Mouse (Mus musculus) intestine, embryonic 14.5 days (tissue): Measurements from ENCODE around the gene Bicra. TPM values are rescaled to one million over a fixed set of nuclear protein-coding genes. Genes with fewer than 3 reads are reported as not detected.

Experiments used
- ATAC-seq: fragments of 200-750 bp; cut with Nextera tagmentation; replicated peaks from 2 replicates; pipeline ENCODE4 v1.8.0; 2017; ENCODE audit warnings: low read depth, moderate number of reproducible peaks, moderate TSS enrichment, moderate library complexity; ENCODE audit not compliant: low FRiP score, low TSS enrichment
- DNase-seq: peaks from one replicate; pipeline ENCODE4 v3.0.0-alpha.2; 2018; ENCODE audit warnings: low spot score
- H3K27ac ChIP-seq: fragments of 300-500 bp; sonication (generic); 2 replicates; pipeline ENCODE4 v1.5.1; 2014; ENCODE audit warnings: low read depth, mild to moderate bottlenecking, control low read depth
- H3K27me3 ChIP-seq: fragments of 300-500 bp; sonication (generic); replicated peaks from 2 replicates; pipeline ENCODE4 v1.6.1; 2014; ENCODE audit warnings: low read length, control low read depth; ENCODE audit not compliant: control insufficient read depth, insufficient read depth
- H3K36me3 ChIP-seq: fragments of 300-500 bp; sonication (generic); 2 replicates; pipeline ENCODE4 v1.6.1; 2014; ENCODE audit warnings: low read length, control low read depth; ENCODE audit not compliant: control insufficient read depth, insufficient read depth
- H3K4me1 ChIP-seq: fragments of 300-500 bp; sonication (generic); replicated peaks from 2 replicates; pipeline ENCODE4 v1.6.1; 2014; ENCODE audit warnings: low read length, control low read depth, mixed read lengths; ENCODE audit not compliant: control insufficient read depth, insufficient read depth
- H3K4me2 ChIP-seq: fragments of 300-500 bp; sonication (generic); 2 replicates; pipeline ENCODE4 v1.6.1; 2014; ENCODE audit warnings: low read length
- H3K4me3 ChIP-seq: fragments of 300-500 bp; sonication (generic); 2 replicates; pipeline ENCODE4 v1.5.1; 2014; ENCODE audit warnings: low read depth, low read length, control low read depth, mixed read lengths
- H3K9ac ChIP-seq: fragments of 300-500 bp; sonication (generic); 2 replicates; pipeline ENCODE4 v1.6.1; 2014; ENCODE audit warnings: mild to moderate bottlenecking, low read length
- H3K9me3 ChIP-seq: fragments of 300-500 bp; sonication (generic); 2 replicates; pipeline ENCODE4 v1.6.1; 2016; ENCODE audit warnings: low read length, control low read depth; ENCODE audit not compliant: control insufficient read depth
- WGBS: fragments of 180-500 bp; shearing (Covaris S2); extraction: QIAGEN DNeasy Blood & Tissue Kit; methylation state at CpG from one replicate; pipeline ENCODE4 v1.1.7; 2014; 5-methylcytosine and 5-hydroxymethylcytosine counted together
- polyA plus RNA-seq: library from polyadenylated mRNA; unstranded; fragments of >200 nt; fragmentation: Nextera tagmentation; extraction: Ambion mirVana; gene quantifications from 2 replicates; pipeline ENCODE4 v1.2.1, GENCODE M21; 2014

Gene Bicra
- polyA plus RNA-seq, 1 experiment from 2014 or later = 7.4 TPM

DNA sequence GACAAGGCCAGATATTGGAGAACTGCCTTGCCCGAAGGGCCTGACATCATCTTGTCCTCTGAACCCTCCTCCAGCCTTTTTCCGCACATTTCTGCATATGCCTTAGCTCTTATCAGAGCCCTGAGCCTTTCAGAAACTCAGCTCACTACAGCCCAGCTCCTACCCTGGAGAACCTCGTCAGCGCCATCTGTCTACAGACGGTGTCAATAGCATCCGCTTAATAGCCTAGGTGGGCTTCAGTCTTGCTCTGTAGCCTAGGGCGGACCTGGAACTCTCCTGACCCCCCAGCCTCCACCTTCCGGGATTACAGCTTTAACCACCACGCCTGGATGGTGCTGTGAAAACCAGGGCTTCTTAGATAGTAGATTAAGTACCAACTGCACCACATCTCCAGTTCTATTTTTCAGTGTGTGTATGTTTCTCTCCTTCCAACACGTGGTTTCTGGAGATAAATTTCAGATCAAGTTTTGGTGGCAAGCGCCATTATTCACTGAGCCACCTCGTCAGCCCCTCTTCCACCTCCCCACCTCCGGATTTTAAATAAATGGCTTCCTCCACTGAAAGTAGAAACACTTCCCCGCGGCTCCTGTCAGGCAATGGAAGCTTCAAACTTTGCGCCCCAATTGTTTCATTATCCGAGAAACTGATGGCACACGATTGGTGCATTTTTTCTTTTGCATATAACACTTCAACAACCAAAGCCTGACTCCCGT is 4.3 kb upstream of the Bicra start:
- Histone ChIP-seq H3K4me2 (peak overlapping the region; percentile 90), H3K27ac (peak overlapping the region; percentile 84), H3K4me1 (peaks cover 20% of the 10 kb centered on the region; the same call in 1 of the 2 replicates), H3K9me3 (no peaks in the 10 kb centered on the region), H3K9ac (peak overlapping the region; percentile 61), H3K4me3 (peak overlapping the region; percentile 66), H3K27me3 (no peaks in the 10 kb centered on the region), H3K36me3 (no peaks in the 10 kb centered on the region)
- ATAC-seq (peak; percentile 10; the same call in 1 of the 2 replicates), DNase-seq (peak; percentile 89)
- 7% methylated on average over 19 of the region's 19 CpGs for WGBS

DNA sequence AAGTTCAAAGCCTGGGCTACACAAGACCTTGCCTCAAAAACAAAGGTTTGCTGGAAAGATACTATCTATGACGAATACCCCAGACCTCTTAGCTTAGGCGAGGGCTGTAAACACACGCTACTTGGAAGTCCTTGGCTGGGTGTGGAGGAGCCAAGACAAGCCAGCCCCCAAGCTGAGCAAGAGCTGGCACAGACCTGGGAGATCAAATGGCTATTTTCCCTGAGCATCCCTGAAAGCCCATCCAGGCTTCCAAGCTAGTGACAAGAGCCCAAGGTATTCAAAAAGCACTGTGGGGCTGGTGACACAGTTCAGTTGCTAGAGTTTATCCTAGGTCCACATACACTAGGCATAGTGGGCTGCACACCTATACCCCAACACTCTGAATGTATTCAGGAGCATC is 2.9 kb upstream of the Bicra start:
- no peaks in the 10 kb centered on the region for H3K9me3 ChIP-seq
- DNase-seq (no peak), ATAC-seq (no peak)
- WGBS = 86% methylated on average over 3 of the region's 3 CpGs
- H3K27me3 ChIP-seq = no peaks in the 10 kb centered on the region
- H3K4me3 ChIP-seq = no peak overlapping the region
- no peaks in the 10 kb centered on the region for H3K36me3 ChIP-seq
- H3K4me2 ChIP-seq = no peak overlapping the region
- no peak overlapping the region for H3K9ac ChIP-seq
- peaks cover 26% of the 10 kb centered on the region for H3K4me1 ChIP-seq
- no peak overlapping the region for H3K27ac ChIP-seq

DNA sequence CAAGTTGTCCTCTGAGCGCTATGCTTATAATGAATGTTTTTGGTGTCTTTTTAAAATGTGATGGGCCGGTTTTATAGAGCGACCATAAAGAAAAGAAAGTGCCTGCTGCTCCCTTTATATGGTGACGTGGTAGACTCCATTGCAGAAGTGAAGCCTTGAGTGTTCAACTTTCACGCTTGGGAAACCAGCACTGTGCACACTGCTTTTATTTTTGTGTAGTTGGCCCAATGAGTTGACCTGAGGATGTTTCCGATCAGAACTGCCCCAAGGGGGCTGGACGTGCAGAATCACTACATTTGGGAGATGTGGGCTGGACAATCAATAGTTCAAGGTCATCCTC is 1.8 kb upstream of the Bicra start:
- H3K9me3 ChIP-seq = no peaks in the 10 kb centered on the region
- no peaks in the 10 kb centered on the region for H3K36me3 ChIP-seq
- H3K27me3 ChIP-seq = no peaks in the 10 kb centered on the region
- peak overlapping the region; percentile 95 for H3K4me3 ChIP-seq
- ATAC-seq (no peak), DNase-seq (no peak)
- peak overlapping the region; percentile 89 for H3K4me2 ChIP-seq
- WGBS = 74% methylated on average over 7 of the region's 7 CpGs
- peak overlapping the region; percentile 71; the same call in 1 of the 2 replicates for H3K9ac ChIP-seq
- peaks cover 30% of the 10 kb centered on the region for H3K4me1 ChIP-seq
- H3K27ac ChIP-seq = no peak overlapping the region

DNA sequence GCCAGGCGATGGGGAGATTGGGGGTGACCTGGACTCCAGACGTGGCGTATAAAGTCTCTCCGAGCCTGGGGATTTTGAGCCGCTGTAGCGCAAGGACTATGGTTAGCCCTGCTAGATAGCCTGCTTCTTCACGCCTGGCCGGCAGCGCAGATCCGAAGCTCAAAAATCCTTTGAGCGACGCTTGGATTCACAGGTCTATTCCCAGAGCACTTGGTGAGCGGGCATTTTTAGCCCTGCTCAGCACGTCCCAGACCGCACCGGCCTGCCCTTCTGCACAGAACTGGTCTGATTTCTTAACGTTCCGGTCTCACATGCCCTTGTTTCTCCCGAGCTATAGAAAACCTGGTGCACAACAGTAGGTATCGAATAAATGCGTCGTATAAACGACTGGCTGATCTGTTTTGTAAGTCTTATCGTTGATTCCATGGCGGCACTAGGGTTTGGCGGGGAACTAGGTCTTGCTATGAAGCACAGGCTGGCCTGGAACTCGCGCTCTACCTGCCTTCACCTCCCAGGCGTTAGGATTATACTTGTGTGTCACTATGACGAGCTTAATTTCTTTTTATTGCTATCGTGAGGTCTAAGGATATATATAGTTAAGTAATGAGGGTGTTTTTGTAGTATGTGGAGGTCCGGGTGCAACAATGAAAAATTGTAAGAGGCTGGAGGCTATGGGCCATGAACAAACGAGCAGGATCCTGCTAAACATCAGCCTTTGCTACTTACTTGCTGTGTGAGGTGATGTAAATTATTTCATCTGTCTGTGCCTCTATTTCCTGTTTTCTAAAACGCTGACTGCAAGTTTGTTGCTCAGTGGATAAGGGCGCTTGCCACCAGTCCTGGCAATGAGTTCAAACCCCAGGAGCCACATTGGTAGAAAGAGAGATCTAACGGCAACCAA is 1.2 kb upstream of the Bicra start:
- peak overlapping the region; percentile 71 for H3K9ac ChIP-seq
- DNase-seq (no peak), ATAC-seq (peak; percentile 2; the same call in 1 of the 2 replicates)
- H3K4me1 ChIP-seq = peaks cover 36% of the 10 kb centered on the region
- H3K4me3 ChIP-seq = peak overlapping the region; percentile 95
- H3K36me3 ChIP-seq = no peaks in the 10 kb centered on the region
- H3K9me3 ChIP-seq = no peaks in the 10 kb centered on the region
- peak overlapping the region; percentile 98 for H3K27ac ChIP-seq
- H3K27me3 ChIP-seq = no peaks in the 10 kb centered on the region
- H3K4me2 ChIP-seq = peak overlapping the region; percentile 89
- 7% methylated on average over 36 of the region's 36 CpGs for WGBS

DNA sequence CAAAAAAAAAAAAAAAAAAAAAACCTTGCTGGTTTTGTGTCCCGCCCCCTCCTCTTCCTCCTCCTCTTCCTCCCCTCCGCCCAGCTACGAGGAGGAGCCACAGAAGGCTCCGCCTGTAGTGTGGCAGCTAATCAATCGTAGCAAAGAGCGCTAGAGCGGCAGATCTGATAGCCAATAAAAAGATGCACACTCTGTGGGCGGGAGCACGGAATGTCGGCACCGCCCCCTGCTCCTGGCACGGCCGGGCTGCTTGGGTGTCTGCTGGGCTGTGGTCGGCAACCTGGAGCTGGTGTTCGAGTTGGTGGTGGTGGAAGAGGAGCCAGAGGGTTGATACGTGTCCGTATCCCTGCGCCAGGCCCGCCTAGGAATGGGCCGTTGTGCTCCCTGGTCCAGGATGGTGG is 443 bp upstream of the Bicra start:
- ATAC-seq = peak; percentile 81
- H3K27ac ChIP-seq = peak overlapping the region; percentile 98
- peak; percentile 99 for DNase-seq
- H3K9ac ChIP-seq = peak overlapping the region; percentile 99
- H3K4me1 ChIP-seq = peaks cover 33% of the 10 kb centered on the region
- WGBS = 1% methylated on average over 19 of the region's 20 CpGs
- H3K27me3 ChIP-seq = no peaks in the 10 kb centered on the region
- peak overlapping the region; percentile 95 for H3K4me3 ChIP-seq
- no peaks in the 10 kb centered on the region for H3K9me3 ChIP-seq
- peak overlapping the region; percentile 89 for H3K4me2 ChIP-seq
- H3K36me3 ChIP-seq = peaks cover 3% of the 10 kb centered on the region; the same call in 1 of the 2 replicates

DNA sequence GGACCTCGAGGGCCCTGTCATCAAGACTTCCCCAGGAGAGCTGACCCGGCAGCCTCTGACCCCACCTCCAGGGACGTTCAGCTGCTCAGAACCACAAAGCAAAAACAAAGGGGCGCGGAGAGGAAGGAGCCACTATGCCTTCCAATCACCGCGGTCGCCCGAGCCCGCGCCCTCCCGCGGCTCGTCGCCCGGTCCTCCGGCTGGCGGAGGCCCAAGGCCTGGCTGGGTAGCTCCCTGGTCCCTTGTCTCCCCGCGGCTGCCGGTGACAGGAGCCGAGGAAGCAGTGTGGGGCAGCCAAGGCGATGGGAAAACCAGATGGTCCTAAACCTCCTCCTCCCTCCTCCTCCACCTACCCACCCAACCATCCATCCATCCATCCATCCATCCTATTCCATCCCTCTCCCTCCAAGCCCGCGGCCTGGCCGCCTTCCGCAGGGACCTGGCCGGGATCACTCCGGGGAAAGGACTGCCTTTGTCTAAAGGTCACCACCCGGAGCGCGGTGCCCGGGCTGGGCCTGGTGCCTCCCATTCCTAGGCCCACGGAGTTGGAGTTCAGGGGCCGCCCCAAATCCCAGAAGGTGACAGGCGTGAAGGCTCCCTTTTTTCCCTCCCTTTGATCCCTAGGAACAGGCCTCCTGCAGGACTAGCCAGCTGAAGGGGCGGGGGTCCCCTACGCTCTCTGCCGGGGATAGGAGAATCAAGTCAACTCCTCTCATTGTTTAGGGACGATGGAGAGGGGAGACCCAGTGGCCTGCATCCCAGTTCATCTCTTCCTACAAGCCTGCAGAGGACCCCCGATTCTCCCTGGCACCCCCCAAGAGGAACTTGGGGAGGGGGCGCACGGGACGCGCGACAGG is 1.0 kb downstream of the Bicra start:
- peaks cover 5% of the 10 kb centered on the region; the same call in 1 of the 2 replicates for H3K36me3 ChIP-seq
- H3K4me1 ChIP-seq = peaks cover 28% of the 10 kb centered on the region
- H3K27ac ChIP-seq = peak overlapping the region; percentile 98
- ATAC-seq = peak; percentile 21
- no peaks in the 10 kb centered on the region for H3K27me3 ChIP-seq
- no peaks in the 10 kb centered on the region for H3K9me3 ChIP-seq
- DNase-seq = peak; percentile 80
- under 1% methylated on average over 44 of the region's 46 CpGs for WGBS
- H3K4me3 ChIP-seq = peak overlapping the region; percentile 95
- peak overlapping the region; percentile 99 for H3K9ac ChIP-seq
- H3K4me2 ChIP-seq = peak overlapping the region; percentile 73

DNA sequence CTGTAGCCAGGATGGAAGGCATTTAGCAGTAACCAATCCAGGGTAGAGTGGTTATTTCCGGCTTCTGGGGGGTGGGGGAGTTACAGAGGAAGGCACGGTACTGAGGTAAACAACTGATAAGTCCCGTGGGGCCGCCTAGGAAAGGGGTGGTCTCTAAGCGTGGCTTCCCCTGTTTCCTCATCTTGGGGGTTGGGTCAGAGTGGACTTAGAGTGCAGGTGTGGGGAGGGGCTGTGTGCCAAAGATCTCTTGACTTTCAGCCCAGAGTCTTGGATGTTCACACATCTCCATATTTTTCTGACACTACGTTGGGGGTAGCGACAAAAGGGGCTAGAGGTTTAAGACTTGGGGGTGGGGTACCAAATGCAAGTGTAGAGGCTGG is 1.6 kb downstream of the Bicra start:
- Histone ChIP-seq H3K4me3 (peak overlapping the region; percentile 95), H3K9ac (peak overlapping the region; percentile 99), H3K4me1 (peaks cover 28% of the 10 kb centered on the region), H3K4me2 (peak overlapping the region; percentile 73), H3K36me3 (peaks cover 5% of the 10 kb centered on the region; the same call in 1 of the 2 replicates), H3K27me3 (no peaks in the 10 kb centered on the region), H3K27ac (peak overlapping the region; percentile 98), H3K9me3 (no peaks in the 10 kb centered on the region)
- ATAC-seq = peak; percentile 38
- WGBS = 0% methylated on average over 7 of the region's 7 CpGs
- DNase-seq = peak; percentile 71

DNA sequence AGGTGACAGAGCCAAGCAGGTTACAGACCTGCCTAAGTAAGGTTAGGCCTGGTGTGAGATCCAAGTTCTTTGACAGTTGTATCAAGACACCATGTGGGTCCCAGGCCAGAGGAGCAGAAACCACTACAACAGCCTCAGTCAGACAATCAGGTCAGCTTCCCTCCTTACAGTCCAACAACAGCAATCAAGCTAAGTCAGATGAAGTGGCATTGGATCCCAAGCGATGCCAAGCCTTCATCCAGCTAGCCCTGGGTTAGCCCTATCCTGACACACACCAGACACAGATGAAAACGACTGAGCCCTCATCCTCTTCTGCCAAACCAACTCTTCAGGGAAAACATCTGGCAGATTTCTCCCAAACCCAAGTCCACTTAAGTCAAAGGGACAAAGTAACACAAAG is 2.2 kb downstream of the Bicra start:
- Histone ChIP-seq H3K9ac (no peak overlapping the region), H3K9me3 (no peaks in the 10 kb centered on the region), H3K36me3 (peaks cover 5% of the 10 kb centered on the region; the same call in 1 of the 2 replicates), H3K4me2 (peak overlapping the region; percentile 73), H3K27me3 (no peaks in the 10 kb centered on the region), H3K4me3 (peak overlapping the region; percentile 95), H3K4me1 (peaks cover 28% of the 10 kb centered on the region), H3K27ac (peak overlapping the region; percentile 98; the same call in 1 of the 2 replicates)
- DNase-seq (no peak), ATAC-seq (no peak)
- WGBS = 34% methylated on average over 2 of the region's 2 CpGs
